Mouse (Mus musculus) embryonic stem cell, embryonic (primary cell): ENCODE data around the gene Rnf31.

Experiments
- CTCF ChIA-PET, 4 experiments: fragments of 300-600 bp in 2 of 4; fragments of 350-600 bp in 2 of 4; sonication (Branson Sonifier 250); formaldehyde crosslinking; loops; one replicate each; lab custom pipeline; 2022; ENCODE audit warnings: inconsistent platforms in 2 of 4; lab: Charles Lee
- POLR2A ChIA-PET, 4 experiments: fragments of 300-600 bp in 2 of 4; fragments of 350-600 bp in 2 of 4; sonication (Branson Sonifier 250); formaldehyde crosslinking; loops; one replicate each; lab custom pipeline; 2022; ENCODE audit warnings: antibody characterized with exemption in 4 of 4, inconsistent platforms in 1 of 4; lab: Charles Lee

Gene Rnf31

GRCm38 (mm10) chr14:55563249-55563648 lies 28.3 kb upstream of the Rnf31 start:
- ChIA-PET CTCF (interaction anchor here in 2 of 4 experiments (1.4 to 1.8 kb wide), 2 partner anchors 12 to 15 kb away, joined by 3 to 4 read pairs; partner anchors contain the start of gene Fitm1 (in 1 of the 2)), POLR2A (interaction anchor here in 3 of 4 experiments (0.6 to 8.6 kb wide), 8 partner anchors 9 to 141 kb away, joined by 3 to 92 read pairs (median 4); partner anchors contain the start of genes Emc9 (in 1 of the 3), Fitm1 (in 1 of the 3), Psme1 (in 1 of the 3) and Psme2 (in 1 of the 3))

- CTCF ChIA-PET: no interaction called here
Measured at GRCm38 (mm10) chr14:55565748-55566147, 25.8 kb upstream of the Rnf31 start.

GRCm38 (mm10) chr14:55567496-55567895 lies 24.0 kb upstream of the Rnf31 start:
- CTCF ChIA-PET: no interaction called here
- POLR2A ChIA-PET: interaction anchor here in 2 of 4 experiments (0.8 to 8.6 kb wide), 5 partner anchors 10 to 28 kb away, joined by 3 to 92 read pairs (median 4); partner anchors contain the start of genes Psme1 (in 2 of the 2), Fitm1 (in 1 of the 2), Pck2 (in 1 of the 2) and Psme2 (in 1 of the 2)

More at GRCm38 (mm10) chr14:55565748-55566147, 25.8 kb upstream of the Rnf31 start:
- POLR2A ChIA-PET: interaction anchor here in 2 of 4 experiments (1.8 to 8.6 kb wide), 3 partner anchors 12 to 26 kb away, joined by 4 to 92 read pairs (median 5); partner anchors contain the start of genes Psme1 (in 2 of the 2), Fitm1 (in 1 of the 2) and Pck2 (in 1 of the 2)

GRCm38 (mm10) chr14:55570588-55570987 lies 20.9 kb upstream of the Rnf31 start:
- CTCF ChIA-PET: interaction anchor here in 2 of 4 experiments (0.6 to 1.7 kb wide), 3 partner anchors 10 to 314 kb away, joined by 3 to 6 read pairs (median 3); partner anchors contain the start of genes A730061H03Rik (in 1 of the 2) and Khnyn (in 1 of the 2)

GRCm38 (mm10) chr14:55571760-55572159 lies 19.7 kb upstream of the Rnf31 start:
- POLR2A ChIA-PET: interaction anchor here in 3 of 4 experiments (0.6 to 2.8 kb wide), 6 partner anchors 11 to 1337 kb away, joined by 3 to 15 read pairs (median 6); partner anchors contain the start of genes A730061H03Rik (in 3 of the 3), Dcaf11 (in 2 of the 3), Emc9 (in 1 of the 3) and Pck2 (in 1 of the 3)
- CTCF ChIA-PET: no interaction called here

More at GRCm38 (mm10) chr14:55570588-55570987, 20.9 kb upstream of the Rnf31 start:
- POLR2A ChIA-PET: interaction anchor here in 3 of 4 experiments (0.7 to 2.8 kb wide), 9 partner anchors 9 to 449 kb away, joined by 3 to 15 read pairs (median 4); partner anchors contain the start of genes A730061H03Rik (in 2 of the 3), Dcaf11 (in 2 of the 3), Emc9 (in 1 of the 3) and Gmpr2 (in 1 of the 3)

GRCm38 (mm10) chr14:55575302-55575701 lies 16.2 kb upstream of the Rnf31 start, which contains the start of gene Fitm1:
Fitm1 (plus strand) TSS chr14:55575617.
- ChIA-PET CTCF (interaction anchor here in 2 of 4 experiments (0.6 to 1.5 kb wide), 7 partner anchors 10 to 574 kb away, joined by 3 to 13 read pairs (median 3); partner anchors contain the start of genes Emc9 (in 1 of the 2) and Pck2 (in 1 of the 2)), POLR2A (interaction anchor here (0.6 to 8.0 kb wide), 19 partner anchors 9 to 922 kb away, joined by 3 to 92 read pairs (median 4); partner anchors contain the start of genes A730061H03Rik (in 3 of the 4), Dcaf11 (in 2 of the 4), Psme2 (in 2 of the 4) and Rnf31 (in 2 of the 4))

GRCm38 (mm10) chr14:55575711-55576110 lies 15.8 kb upstream of the Rnf31 start:
- CTCF ChIA-PET: interaction anchor here in 3 of 4 experiments (0.6 to 1.6 kb wide), 10 partner anchors 10 to 574 kb away, joined by 3 to 19 read pairs (median 4); partner anchors contain the start of genes A730061H03Rik (in 1 of the 3), Dcaf11 (in 1 of the 3), Emc9 (in 1 of the 3) and Pck2 (in 1 of the 3)

GRCm38 (mm10) chr14:55576376-55576775 lies 15.1 kb upstream of the Rnf31 start:
- ChIA-PET CTCF (interaction anchor here in 2 of 4 experiments (0.5 to 1.6 kb wide), 6 partner anchors 13 to 299 kb away, joined by 3 to 19 read pairs (median 4); partner anchors contain the start of genes A730061H03Rik (in 1 of the 2), Dcaf11 (in 1 of the 2) and Pck2 (in 1 of the 2)), POLR2A (interaction anchor here in 3 of 4 experiments (0.7 to 8.0 kb wide), 10 partner anchors 9 to 59 kb away, joined by 4 to 92 read pairs (median 10); partner anchors contain the start of genes A730061H03Rik (in 2 of the 3), Dcaf11 (in 2 of the 3), Psme2 (in 2 of the 3) and Rnf31 (in 2 of the 3))

More at GRCm38 (mm10) chr14:55575711-55576110, 15.8 kb upstream of the Rnf31 start:
- POLR2A ChIA-PET: interaction anchor here (0.6 to 8.0 kb wide), 16 partner anchors 9 to 921 kb away, joined by 3 to 92 read pairs (median 6); partner anchors contain the start of genes A730061H03Rik (in 2 of the 4), Dcaf11 (in 2 of the 4), Psme2 (in 2 of the 4) and Rnf31 (in 2 of the 4)

GRCm38 (mm10) chr14:55577871-55578667 lies 13.4 kb upstream of the Rnf31 start, which contains the start of gene Psme1:
Psme1 (plus strand) TSS chr14:55578123.
- POLR2A ChIA-PET: interaction anchor here (0.6 to 8.0 kb wide), 27 partner anchors 10 to 665 kb away, joined by 3 to 92 read pairs (median 4); partner anchors contain the start of genes A730061H03Rik (in 4 of the 4), Dcaf11 (in 4 of the 4), Rec8 (in 3 of the 4) and Rnf31 (in 3 of the 4)

GRCm38 (mm10) chr14:55578668-55579269 lies 12.7 kb upstream of the Rnf31 start:
- CTCF ChIA-PET: interaction anchor here in 3 of 4 experiments (0.6 to 1.5 kb wide), 15 partner anchors 12 to 937 kb away, joined by 3 to 9 read pairs (median 3); partner anchors contain the start of genes Psme2 (in 3 of the 3), Rnf31 (in 3 of the 3), A730061H03Rik (in 2 of the 3) and Dcaf11 (in 1 of the 3)
- POLR2A ChIA-PET: interaction anchor here (0.6 to 8.0 kb wide), 23 partner anchors 9 to 666 kb away, joined by 3 to 92 read pairs (median 5); partner anchors contain the start of genes A730061H03Rik (in 4 of the 4), Dcaf11 (in 4 of the 4), Rnf31 (in 3 of the 4) and Psme2 (in 2 of the 4)

More at GRCm38 (mm10) chr14:55577871-55578667, 13.4 kb upstream of the Rnf31 start, which contains the start of gene Psme1:
- CTCF ChIA-PET: interaction anchor here in 3 of 4 experiments (0.5 to 1.5 kb wide), 15 partner anchors 13 to 936 kb away, joined by 3 to 9 read pairs (median 3); partner anchors contain the start of genes Psme2 (in 3 of the 3), Rnf31 (in 3 of the 3), A730061H03Rik (in 2 of the 3) and Dcaf11 (in 1 of the 3)

- ChIA-PET CTCF (interaction anchor here in 3 of 4 experiments (0.5 to 1.9 kb wide), 9 partner anchors 11 to 1484 kb away, joined by 3 to 5 read pairs (median 4); partner anchors contain the start of genes A730061H03Rik (in 1 of the 3), Psme2 (in 1 of the 3) and Rec8 (in 1 of the 3)), POLR2A (interaction anchor here in 3 of 4 experiments (0.6 to 8.0 kb wide), 17 partner anchors 11 to 1518 kb away, joined by 3 to 92 read pairs (median 4); partner anchors contain the start of genes A730061H03Rik (in 3 of the 3), Dcaf11 (in 3 of the 3), Psme2 (in 3 of the 3) and Rnf31 (in 3 of the 3))
Measured at GRCm38 (mm10) chr14:55579511-55580496, 11.7 kb upstream of the Rnf31 start.

- ChIA-PET POLR2A (interaction anchor here in 3 of 4 experiments (0.6 to 8.0 kb wide), 11 partner anchors 10 to 1825 kb away, joined by 3 to 92 read pairs (median 4); partner anchors contain the start of genes Psme2 (in 3 of the 3), Rnf31 (in 3 of the 3), A730061H03Rik (in 2 of the 3) and Dcaf11 (in 2 of the 3)), CTCF (interaction anchor here in 3 of 4 experiments (0.8 to 1.9 kb wide), 4 partner anchors 10 to 646 kb away, joined by 3 to 6 read pairs (median 4); partner anchors contain the start of genes Psme2 (in 2 of the 3), A730061H03Rik (in 1 of the 3) and Rnf31 (in 1 of the 3))
Measured at GRCm38 (mm10) chr14:55580731-55581130, 10.8 kb upstream of the Rnf31 start.

GRCm38 (mm10) chr14:55581981-55582681 lies 9.4 kb upstream of the Rnf31 start:
- POLR2A ChIA-PET: interaction anchor here in 2 of 4 experiments (0.8 to 3.5 kb wide), 3 partner anchors 9 to 22 kb away, joined by 3 to 29 read pairs (median 8); partner anchors contain the start of genes A730061H03Rik (in 2 of the 2), Dcaf11 (in 1 of the 2) and Psme2 (in 1 of the 2)
- CTCF ChIA-PET: interaction anchor here in 2 of 4 experiments (0.7 to 1.9 kb wide), 3 partner anchors 9 to 85 kb away, joined by 3 to 6 read pairs (median 6); partner anchors contain the start of genes Psme2 (in 1 of the 2) and Rnf31 (in 1 of the 2)
